Mouse (Mus musculus) c-Kit-positive CD71-positive TER-119-negative erythroid progenitor cells, embryonic 14.5 days (primary cell): ENCODE measurements around the gene Rhoa.
A peak's percentile ranks its signal among the peaks of the same experiment; 100 is the strongest.
"Not testable (repeated sequence)": the region's sequence is repeated elsewhere in the genome, so short reads cannot be mapped to it uniquely, and the experiment has no call there.

Experiments used
- DNase-seq: peaks from one replicate; pipeline ENCODE4 v3.0.0-alpha.2; 2013; ENCODE audit warnings: low read depth

The Rhoa gene

GRCm38 (mm10) chr9:108289347-108289746 is 16.6 kb upstream of the Rhoa start:
- DNase-seq = no peak

GRCm38 (mm10) chr9:108290016-108290750 is 15.7 kb upstream of the Rhoa start, which contains the start of gene Nicn1:
Nicn1 (plus strand) TSS chr9:108290429.
- peak; percentile 96 for DNase-seq

- no peak for DNase-seq
Observed at GRCm38 (mm10) chr9:108290773-108291172, 15.2 kb upstream of the Rhoa start.

- DNase-seq = no peak
Observed at GRCm38 (mm10) chr9:108296453-108297355, 9.2 kb upstream of the Rhoa start, which contains the start of gene Amt. Amt (plus strand) TSS chr9:108296853.

- DNase-seq = no peak
Observed at GRCm38 (mm10) chr9:108301853-108302252, 4.1 kb upstream of the Rhoa start.

- DNase-seq = no peak
Observed at GRCm38 (mm10) chr9:108304716-108305115, 1.2 kb upstream of the Rhoa start.

GRCm38 (mm10) chr9:108305170-108305569 is 759 bp upstream of the Rhoa start:
- DNase-seq = no peak

GRCm38 (mm10) chr9:108306571-108306980 is 647 bp downstream of the Rhoa start:
- DNase-seq = peak; percentile 69

GRCm38 (mm10) chr9:108307021-108307807 is 1.3 kb downstream of the Rhoa start:
- no peak for DNase-seq

- DNase-seq = no peak
Observed at GRCm38 (mm10) chr9:108308141-108308540, 2.2 kb downstream of the Rhoa start.

- no peak for DNase-seq
Observed at GRCm38 (mm10) chr9:108317572-108317971, 11.6 kb downstream of the Rhoa start.

GRCm38 (mm10) chr9:108318462-108318861 is 12.5 kb downstream of the Rhoa start:
- no peak for DNase-seq

- DNase-seq = not testable (repeated sequence)
Observed at GRCm38 (mm10) chr9:108322054-108322453, 16.1 kb downstream of the Rhoa start.

- no peak for DNase-seq
Observed at GRCm38 (mm10) chr9:108324784-108325183, 18.9 kb downstream of the Rhoa start.

- DNase-seq = no peak
Observed at GRCm38 (mm10) chr9:108325811-108326210, 19.9 kb downstream of the Rhoa start.

- no peak for DNase-seq
Observed at GRCm38 (mm10) chr9:108337848-108338550, 32.1 kb downstream of the Rhoa start.

GRCm38 (mm10) chr9:108338551-108338885 is 32.6 kb downstream of the Rhoa start:
- DNase-seq = peak; percentile 32

- peak; percentile 98 for DNase-seq
Observed at GRCm38 (mm10) chr9:108338886-108339781, 33.2 kb downstream of the Rhoa start, which contains the start of gene Gpx1. Gpx1 (plus strand) TSS chr9:108338903.

GRCm38 (mm10) chr9:108339886-108340257 is 33.9 kb downstream of the Rhoa start:
- DNase-seq = peak; percentile 41
